Mouse (Mus musculus): ENCODE results near the gene Umad1.

Umad1 gene

DNA sequence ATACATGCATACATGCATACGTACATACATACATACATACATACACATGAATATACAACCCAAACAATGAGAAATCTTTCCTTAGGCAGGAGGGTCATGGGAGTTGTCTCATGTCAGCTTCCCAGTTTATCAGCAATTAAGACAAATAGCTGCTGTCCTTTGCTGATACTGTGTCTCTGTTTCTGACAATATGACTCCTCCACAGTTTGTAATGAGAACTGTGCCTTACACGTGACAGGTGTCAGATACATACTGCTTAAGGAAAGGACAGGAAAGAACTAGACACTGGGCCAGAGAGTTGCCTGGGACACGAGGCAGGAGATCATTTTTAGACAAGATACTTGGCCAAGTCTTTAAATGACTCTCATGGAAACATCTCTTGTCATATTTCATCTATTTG lies 215.2 kb downstream of the Umad1 start:
- no peak for DNase-seq (ENCODE audit: low spot score)

DNA sequence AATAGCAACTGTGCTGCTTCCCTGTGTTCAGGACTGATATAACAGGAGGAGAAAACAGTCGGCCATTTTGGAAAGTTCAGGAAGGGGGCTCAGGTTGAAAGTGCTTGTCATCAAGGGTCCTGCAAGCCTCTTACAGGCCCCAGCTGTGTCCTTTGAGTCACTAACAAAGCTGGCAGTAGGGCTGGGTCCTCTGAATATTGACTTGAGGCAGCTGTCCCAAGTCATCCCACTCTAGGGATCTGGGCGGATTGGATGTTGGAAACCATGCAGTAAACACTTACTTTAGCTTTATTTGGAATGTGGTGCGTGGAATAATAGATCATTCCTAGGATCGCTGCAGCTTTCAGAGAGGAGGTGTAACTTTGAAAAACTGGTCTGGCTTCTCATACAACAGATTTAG lies 215.7 kb downstream of the Umad1 start:
- no peak for DNase-seq (ENCODE audit: low spot score)

DNA sequence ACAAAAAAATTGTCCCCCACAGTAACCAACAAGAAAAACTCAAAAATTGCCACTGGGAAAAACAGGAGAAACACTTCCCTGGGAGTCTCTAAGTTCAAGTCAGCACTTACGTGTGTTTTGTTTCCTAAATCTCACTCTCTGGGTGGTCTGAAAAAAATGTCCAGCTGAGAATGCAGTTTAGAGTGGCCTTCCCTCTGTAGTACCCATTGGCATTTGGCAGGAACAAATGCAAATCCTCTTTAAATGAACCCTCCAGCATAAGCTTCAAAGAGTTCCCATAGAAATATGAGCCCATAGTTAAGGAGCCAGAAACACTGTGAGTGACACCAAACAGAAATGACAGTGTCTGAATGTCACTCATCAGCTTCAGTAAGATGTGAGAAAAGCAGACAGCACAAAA lies 220.1 kb downstream of the Umad1 start:
- no peak for DNase-seq (ENCODE audit: low spot score)

DNA sequence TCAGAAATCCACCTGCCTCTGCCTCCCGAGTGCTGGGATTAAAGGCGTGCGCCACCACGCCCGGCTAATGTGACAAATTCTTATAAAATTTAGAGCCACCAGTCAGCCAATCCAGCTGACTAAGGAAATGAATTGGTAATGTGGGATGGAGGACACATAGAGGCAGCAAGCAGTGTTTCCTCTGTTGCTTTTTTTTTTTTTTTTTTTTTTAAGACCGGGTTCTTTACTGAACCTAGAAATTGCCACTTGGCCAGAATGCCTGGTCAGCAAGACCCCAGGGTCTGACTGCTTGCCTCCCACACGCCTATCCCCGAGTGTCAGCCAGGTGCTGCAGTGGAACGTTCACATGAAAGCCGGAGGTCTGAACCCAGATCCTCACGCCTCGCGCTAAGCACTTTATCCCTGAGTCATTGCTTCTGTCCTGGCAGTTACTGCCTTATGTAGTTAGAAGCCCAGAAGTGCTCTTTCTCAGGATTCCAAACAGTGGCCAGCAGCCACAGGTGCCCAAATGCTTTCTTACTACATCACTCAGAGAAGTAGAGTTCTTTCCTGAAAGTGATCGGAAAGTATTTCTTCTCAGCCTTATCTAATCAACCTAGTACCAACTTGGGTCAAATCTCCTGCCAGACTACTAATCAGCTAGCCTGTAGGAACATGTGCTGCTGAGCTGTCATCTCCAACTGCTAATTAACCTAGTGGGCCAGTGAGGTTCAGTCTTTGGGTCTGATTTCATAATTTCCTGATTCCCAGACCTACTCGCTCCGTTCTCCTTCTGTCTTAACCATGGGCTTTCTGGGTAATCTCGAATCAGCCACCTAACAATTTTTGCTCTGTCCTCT lies 225.6 kb downstream of the Umad1 start:
- DNase-seq (ENCODE audit: low spot score) = no peak

DNA sequence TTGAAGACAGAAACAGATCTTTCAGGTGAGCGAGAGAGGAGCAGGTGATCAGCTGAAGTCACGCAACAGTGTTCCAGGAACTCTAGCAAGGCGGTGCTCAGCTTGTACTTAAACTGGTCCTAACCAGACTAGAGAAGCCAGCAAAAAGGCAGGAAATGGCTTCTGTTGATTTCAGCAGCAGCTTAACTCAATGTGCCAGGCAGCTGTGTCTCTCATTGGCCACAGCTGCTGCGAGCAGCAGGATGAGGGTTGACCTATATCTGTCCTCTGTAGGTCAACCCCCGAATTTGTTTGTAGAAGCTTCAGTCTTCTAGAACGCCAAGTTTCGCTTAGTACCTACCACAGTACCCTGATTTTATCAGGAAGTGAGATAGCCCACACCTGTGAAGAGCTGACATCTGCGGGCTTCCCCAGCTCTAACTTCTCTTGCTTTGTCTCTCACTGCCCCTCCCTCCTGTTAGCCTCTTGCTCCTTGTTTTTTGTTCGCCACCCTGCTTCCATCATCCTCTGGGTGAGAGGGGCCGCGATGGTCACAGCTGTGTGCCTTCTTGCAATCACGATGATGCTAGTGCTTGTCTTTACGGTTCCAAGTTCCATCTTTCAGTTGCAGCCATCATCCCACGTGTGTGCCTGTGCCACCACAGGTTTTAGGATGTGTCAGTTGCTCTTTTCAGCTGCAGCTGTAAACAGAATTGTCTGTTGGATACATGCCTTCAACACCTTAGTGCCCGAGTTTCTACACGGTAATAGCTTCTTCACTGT lies 226.5 kb downstream of the Umad1 start:
- peak; percentile 71 for DNase-seq (ENCODE audit: low spot score)

DNA sequence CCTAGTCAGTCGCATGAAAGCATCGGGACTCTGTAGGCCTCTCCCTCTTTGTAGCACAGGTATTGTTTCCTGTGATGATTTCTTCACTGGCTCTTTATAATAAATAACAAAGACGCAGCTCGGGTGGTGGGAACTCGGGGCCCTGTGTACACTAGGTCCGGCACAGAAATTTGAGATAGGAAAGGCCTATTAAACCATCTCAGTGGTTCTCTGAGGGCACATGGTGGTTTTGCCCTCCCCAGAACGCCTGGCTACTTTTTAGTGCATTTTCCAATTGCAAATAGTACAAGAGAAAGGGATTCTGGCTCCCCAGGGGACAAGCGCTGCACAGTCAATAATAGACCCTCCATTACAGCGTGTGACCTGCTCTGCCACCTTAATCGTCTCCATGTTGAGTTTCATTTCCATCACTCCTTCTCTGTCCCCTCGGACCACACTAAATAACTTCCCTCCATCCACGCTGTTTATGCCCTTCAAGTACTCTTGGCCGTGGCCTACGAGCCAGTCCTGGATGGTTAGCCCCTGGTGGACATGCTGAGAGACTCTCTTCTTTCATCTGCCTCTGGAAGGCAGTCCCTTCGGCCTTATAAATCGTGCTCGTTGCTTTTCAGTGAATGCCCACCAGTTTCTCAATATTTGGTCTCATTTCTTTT lies 227.4 kb downstream of the Umad1 start:
- DNase-seq (ENCODE audit: low spot score) = no peak

DNA sequence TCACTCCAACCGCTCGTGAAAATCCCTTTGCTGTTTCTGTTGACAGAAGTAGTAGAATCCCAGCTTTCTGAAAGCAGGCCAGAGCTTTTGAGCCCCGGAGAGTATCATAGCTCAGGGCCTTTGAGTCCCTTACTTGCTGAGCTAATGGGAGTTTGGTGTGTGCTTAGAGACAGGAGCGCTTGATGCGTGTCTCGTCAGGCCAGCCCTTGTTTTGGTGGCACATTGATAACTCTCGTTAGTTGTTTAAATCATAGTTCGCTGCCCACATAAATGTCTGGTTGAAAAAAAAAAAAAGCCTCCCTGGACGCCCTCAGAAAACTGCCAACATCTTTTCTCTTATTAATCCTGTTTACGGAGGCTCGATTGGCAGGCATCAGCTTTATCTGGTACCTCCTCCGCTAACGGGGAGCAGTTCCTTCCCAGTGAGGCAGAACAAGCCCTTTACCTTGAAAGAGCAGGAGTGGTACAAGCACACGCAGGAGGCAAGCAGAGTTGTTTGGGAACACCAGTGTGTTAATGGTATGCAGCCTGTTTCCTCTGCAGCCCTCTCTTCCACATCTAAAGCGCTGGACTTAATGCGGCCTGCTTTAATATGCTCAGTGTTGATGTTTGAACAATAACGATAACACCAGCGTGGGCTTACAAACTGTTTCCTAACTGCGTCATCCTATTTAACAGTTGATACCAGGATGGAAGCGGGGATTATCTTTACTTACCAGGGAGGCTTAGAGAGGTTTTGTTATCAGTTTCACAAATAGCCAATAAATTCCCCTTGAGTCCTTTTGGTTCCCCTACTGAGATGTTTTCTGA lies 228.2 kb downstream of the Umad1 start:
- no peak for DNase-seq (ENCODE audit: low spot score)

DNA sequence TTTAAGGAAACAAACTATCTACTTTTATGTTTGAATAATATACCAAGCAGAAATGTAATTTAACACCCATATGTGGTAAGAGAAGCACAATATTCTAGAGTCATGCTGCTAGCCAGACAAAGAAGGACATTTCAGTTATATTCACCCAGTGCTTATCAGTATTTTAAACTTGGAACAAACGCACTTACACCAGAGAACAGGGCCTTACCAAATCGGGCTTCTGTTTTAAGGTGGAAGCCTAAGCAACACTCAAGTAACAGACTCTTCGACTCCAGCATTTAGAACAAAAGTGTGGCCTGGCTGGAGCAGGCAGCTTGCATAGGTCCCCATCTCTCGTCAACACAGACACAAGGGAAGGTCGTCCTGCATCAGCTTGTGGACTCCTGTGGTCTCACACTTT lies 229.2 kb downstream of the Umad1 start:
- no peak for DNase-seq (ENCODE audit: low spot score)

DNA sequence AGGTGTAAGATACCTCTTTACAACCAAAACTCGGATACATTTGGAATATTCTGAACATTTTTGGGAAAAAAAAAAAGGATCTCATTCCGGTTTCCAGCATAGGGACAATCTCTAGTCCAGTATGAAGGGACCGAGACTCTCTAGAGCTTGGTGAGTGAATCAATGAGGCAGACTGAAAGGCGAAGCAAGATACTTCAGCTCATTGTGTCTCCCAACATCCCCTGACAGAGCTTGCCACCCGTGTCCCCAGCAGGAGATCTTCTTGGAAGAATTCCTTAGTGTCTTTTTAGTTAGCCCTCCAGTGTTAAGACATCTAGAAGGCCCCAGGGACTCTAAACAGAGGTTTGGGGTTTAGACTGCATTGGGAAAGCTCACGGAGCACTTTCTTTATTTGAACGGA lies 230.2 kb downstream of the Umad1 start:
- no peak for DNase-seq (ENCODE audit: low spot score)

DNA sequence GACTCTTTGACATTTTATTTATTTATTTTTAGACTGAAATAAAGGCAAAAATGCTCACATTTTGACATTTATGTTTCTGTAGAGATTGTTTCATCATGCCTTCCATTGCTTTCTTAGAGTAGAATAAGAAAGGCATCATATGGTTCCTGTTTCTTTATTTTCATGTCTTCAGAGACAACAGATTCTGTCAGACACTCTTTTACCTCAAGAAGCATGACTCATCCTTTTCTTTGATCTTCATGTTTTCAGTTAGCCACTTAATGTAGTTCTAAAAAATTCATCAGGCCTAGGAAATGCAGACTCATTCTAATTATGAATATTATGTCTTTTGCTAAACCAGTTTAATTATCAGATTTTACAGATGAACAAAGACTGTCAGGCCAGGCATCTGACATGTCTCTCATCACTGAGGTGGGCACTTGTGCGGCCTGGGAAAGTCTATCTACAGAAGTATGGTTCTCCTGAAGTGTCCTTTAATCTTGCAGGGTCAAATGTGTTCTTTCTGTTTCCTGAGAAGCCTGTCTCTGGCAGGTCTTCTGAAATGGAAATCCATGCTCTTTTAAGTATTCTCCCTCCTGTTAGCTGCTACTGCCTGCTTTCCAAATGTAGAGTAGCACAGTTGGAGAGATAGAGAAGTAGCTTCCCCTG lies 231.0 kb downstream of the Umad1 start:
- no peak for DNase-seq (ENCODE audit: low spot score)

DNA sequence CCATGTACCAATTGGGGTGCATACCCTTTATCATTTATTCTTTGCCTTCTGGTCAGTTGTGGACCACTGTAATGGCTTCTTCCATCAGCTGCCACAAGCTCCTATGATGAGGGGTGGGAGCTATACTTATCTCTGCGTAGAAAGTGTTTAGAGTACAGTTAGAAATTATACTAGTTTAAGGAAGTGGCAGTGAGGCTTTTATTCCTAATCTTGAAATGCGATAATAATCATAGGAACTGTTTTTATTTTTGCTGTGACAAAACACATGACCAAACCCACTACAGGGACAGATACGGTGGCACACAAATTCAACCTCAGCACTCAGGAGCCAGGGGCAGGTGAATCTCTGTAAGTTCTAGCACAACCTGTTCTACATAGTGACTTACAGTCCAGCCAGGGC lies 233.2 kb downstream of the Umad1 start:
- no peak for DNase-seq (ENCODE audit: low spot score)

DNA sequence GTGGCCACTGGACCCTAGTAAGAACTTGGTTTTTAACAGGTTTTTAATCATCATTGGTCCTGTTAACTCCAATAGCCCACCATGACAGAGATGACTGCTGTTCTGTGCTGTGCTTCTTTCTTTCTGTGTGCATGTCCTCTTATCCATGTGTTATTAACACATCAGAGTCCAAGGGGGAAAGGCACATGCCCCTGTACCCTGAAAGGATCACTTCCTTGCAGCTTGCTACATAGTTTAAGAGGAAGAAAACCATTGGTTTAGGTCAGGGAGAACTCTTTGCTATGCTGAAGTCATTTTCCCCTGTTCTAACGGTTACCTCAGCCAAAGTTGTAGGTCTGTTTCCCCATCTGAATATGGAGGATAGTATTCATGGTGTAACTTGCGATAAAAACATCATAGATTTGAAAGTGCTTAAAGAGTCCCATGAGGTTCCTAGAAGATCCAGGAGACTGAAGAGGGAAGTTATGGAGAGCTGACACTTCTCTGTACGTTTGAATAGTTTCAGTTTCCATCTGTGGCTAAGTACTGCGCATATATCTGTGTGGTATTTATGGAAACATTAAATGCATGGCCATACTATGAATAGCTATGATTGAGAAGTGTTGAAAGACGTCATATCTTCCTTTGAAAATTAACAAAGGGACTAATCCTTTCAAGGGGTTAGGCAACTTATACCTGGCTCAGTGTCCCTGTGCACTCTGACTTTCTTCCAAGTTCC lies 236.2 kb downstream of the Umad1 start:
- DNase-seq (ENCODE audit: low spot score) = no peak

DNA sequence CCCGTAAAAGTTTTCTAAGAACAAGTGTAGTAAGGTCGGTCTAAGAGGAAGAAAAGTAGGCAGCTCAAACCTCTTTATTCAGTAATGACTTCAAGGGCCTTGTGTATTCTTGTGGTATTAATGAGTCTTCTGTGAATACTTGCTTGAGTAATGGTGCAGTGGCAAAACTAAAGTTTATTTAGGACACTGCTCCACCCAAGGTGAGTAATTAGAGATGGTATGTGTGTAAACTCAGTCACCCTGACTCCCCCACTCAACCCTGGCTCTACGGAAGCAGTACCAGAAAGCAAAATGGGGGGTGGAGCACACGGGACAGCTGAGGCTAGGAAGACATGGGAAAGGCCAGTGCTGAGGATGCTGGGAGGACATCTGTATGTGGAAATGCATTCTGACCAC lies 236.7 kb downstream of the Umad1 start:
- DNase-seq (ENCODE audit: low spot score) = no peak

DNA sequence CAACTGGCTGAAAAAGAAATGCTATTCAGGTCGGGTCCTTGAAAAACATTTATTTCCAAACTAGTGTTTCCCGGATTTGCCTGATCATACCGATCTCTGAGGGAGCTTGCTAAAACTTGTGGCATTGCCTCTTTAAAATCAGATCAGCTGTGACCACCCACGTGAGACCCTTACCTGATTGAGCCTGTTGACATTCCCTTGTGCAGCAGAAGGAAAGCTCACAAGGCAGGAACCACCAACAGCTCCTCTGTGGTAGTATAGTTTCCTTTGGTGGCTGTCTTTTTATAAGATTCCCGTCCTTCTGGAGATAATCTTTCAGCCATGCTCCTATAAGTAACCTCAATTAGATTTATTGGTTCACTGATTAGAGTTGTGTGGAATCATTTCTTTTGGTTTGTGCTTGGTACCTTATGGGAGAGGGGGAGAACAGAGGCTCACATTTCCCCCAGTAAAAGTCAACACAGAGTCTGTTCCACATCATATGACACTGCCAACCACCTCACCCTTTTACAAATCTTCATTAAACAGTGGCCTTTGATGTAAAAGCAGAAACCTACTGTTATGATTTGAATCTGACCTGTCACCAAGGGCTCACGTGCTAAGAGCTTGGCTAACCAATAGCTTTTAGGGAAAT lies 238.3 kb downstream of the Umad1 start:
- DNase-seq (ENCODE audit: low spot score) = no peak

DNA sequence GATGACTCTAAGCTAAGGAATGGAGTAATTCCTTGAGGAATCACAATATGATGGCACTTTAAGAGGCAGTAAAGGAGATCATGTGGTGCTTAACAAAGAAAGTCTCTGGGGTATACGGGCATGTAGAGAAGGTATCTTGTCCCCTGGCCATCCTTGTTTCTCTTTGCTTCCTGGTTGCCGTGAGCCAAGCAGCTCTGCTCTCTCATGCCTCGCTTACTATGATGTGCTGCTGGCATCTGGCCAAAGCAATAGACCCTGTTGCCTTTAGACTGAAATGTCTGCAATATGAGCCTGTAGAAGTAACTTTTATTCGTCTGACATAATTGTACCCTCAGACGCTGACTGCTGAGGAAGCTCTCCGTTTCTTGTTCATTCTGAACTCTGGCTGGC lies 238.8 kb downstream of the Umad1 start:
- no peak for DNase-seq (ENCODE audit: low spot score)

DNA sequence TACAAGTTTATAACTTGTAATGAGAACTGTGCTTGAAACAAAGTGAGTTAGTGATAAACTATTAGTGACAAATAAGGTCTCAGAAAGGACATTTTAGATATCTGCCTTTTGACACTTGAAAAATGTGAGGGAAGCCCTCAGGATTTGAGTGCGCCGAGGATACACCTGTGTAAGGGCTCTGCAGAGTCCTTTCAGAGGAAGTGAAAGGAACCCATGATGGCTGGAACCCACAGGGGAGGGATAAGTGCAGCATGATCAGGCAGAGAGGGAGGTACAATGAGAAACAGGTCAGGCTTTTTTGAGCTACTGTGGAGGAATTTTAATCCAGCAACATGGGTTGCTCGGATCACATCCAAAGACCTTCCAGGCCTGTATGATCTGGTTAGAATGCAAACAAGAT lies 239.9 kb downstream of the Umad1 start:
- DNase-seq (ENCODE audit: low spot score) = no peak

DNA sequence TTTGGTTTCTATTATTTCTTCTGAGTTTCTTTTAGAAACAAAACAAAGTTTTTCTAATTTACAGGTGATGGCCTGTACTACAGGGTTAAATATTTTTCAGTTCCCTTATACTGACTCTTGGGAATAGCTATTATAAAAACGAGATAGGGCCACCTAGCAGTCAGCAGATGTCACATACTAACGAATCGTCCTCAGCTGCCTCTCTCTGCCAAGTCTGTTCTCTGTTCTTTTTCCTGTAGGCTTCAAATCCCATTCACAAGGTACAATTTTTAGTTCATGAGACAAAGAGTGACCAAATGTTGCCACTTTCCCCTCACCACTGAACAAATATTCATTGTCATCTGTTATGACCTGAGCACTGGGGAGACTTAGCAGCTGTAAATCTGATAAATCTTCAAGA lies 244.9 kb downstream of the Umad1 start:
- no peak for DNase-seq (ENCODE audit: low spot score)

DNA sequence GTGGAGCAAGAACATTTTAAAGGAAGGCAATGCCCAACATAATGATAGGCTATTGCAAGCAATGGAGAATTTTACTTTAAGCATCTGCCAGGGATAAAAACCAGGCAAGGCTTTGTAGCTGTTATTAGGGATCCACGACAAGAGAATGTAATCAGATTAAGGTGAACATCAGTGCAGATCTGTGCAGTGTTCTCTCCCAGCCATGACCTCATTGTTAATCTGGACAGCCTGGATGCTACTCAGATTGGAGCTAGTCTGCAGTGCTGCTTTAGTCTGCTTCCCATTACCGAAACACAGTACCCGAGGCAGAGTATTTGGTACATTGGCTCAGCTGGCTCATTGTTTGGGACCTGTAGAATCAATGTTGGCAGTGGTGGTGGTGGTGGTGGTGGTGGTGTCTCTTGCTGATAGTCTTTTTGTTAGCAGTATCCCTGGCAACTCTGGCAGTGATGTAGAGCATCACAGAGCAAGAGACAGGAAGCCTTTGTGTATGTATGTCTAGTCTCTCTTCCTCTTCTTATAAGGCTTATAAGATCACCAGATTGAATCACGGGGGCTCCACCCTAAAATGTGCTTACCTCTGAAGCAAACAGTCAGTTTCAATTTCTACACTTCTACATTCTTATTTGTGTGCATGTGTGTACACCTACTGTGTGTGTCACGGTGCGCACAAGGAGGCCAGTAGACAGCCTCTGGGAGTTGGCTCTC lies 245.6 kb downstream of the Umad1 start:
- DNase-seq (ENCODE audit: low spot score) = peak; percentile 73

DNA sequence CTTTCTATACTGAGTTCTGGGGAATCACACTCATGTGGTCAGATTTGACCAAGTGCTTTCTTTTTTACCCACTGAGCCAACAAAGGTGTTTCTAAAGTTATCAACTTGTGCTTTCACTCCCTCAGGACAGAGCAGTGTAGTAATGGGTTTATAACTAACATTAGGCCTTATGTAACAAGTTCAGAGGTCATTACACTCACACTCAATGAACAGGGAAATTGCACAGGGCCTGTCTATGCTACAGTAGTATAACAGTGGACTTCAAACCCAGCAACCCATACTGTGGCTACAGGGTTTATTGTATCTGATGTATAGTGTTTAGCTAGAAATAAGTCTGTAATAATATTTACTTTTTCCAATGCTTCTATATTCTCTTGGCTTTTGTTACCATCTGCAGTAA lies 247.5 kb downstream of the Umad1 start:
- DNase-seq (ENCODE audit: low spot score) = no peak

All from lung, postnatal 25 days (tissue).